In the genomic region with DNA sequence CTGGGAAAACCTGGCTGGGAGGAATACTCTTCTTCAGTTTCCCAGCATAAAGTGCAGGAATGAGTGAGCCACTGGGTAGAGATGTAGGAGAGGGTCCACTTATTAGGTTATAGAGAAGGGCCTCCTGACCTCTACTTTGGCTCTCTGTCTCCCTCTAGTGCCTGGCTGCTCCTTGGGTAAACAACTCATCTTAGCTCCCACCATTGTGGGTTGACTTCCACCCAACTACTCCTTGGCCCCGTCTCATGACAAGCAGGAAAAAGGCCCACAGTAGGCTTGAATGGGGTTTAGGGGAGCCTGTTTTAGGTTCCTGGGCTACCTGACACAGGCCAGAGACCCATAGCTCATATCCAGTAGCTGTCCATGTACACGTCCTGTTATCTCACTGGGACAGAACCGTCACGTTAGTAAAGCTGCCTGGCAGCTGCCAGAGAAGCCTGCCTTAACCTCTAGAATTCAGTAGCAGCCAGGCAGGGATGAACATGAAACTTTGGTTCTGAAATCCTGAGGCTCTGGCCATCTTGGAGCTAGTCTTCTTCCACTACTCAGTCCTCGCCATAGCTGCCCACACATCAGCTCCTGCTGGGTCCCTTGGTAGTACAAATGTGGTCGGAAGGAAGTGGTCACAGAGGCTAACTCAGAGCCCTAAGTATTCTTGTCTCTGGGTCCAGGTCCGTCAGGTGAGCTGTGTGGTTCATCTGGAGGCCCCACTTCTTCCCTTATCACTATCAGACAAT, we compare ENCODE assay signal across 9 mouse cellular contexts. TPM values are rescaled to one million over a fixed set of nuclear protein-coding genes. Genes with fewer than 3 reads are reported as not detected.
DNase-seq lines count a peak whose midpoint lies in the region; ATAC-seq and TF ChIP-seq lines count a peak whose summit lies in the region.
"Had no signal": no experiment of that assay in that cellular context is flagged by ENCODE, and none has a peak within 500 bp of the region (broad histone marks: within the 10 kb centered on the region; RNA-seq: fewer than 3 reads in every experiment).

No protein-coding gene starts in this region.

- TF ChIP-seq POLR2A in limb, embryonic 14.5 days (IDR thresholded peaks at IDR 0.05; ENCODE audit: borderline replicate concordance, extremely low read depth, insufficient read depth, insufficient read length) = no peak
- no peak for TF ChIP-seq POLR2A in small intestine, adult 2 months (IDR thresholded peaks at IDR 0.05; ENCODE audit: low read depth, low read length)

- no peak overlapping the region for H3K27ac ChIP-seq in limb, embryonic 14.5 days (replicated peaks; ENCODE audit: low read depth, low read length)
- H3K27ac ChIP-seq in small intestine, adult 2 months (ENCODE audit: insufficient read depth, low read depth, low read length) = no peak overlapping the region
- H3K27ac ChIP-seq: limb, embryonic 12.5 days had no signal

- H3K27me3 ChIP-seq in limb, embryonic 14.5 days (ENCODE audit: control insufficient read depth, insufficient read depth, low read length) = no peaks in the 10 kb centered on the region
- no peaks in the 10 kb centered on the region for H3K27me3 ChIP-seq in small intestine, adult 2 months (ENCODE audit: control insufficient read depth, insufficient read depth, low read length)
- H3K27me3 ChIP-seq: limb, embryonic 12.5 days had no signal

- 72% methylated on average over 7 of the region's 7 CpGs for WGBS in limb, embryonic 14.5 days
- WGBS in small intestine, adult 2 months = 74% methylated on average over 7 of the region's 7 CpGs

- TF ChIP-seq CTCF in small intestine, adult 2 months (IDR thresholded peaks at IDR 0.05; ENCODE audit: extremely low read depth, insufficient read length, insufficient replicate concordance, low read depth, low read length) = peak; percentile 57; the same call in 1 of the 2 replicates

- no peaks in the 10 kb centered on the region for H3K9me3 ChIP-seq in limb, embryonic 14.5 days (ENCODE audit: control insufficient read depth, low read length)
- H3K9me3 ChIP-seq: limb, embryonic 12.5 days had no signal

- H3K4me1 ChIP-seq in limb, embryonic 14.5 days (ENCODE audit: control insufficient read depth, insufficient read depth, low read length) = no peaks in the 10 kb centered on the region
- H3K4me1 ChIP-seq in small intestine, adult 2 months (ENCODE audit: control insufficient read depth, insufficient read depth, insufficient read length, low read length) = no peaks in the 10 kb centered on the region
- H3K4me1 ChIP-seq: limb, embryonic 12.5 days had no signal

- peaks cover 12% of the 10 kb centered on the region for H3K36me3 ChIP-seq in limb, embryonic 14.5 days (ENCODE audit: control insufficient read depth, insufficient read depth, low read length)
- peaks cover 16% of the 10 kb centered on the region for H3K36me3 ChIP-seq in small intestine, adult 2 months (ENCODE audit: control insufficient read depth, insufficient read depth, low read length)

- H3K4me2 ChIP-seq in limb, embryonic 14.5 days (replicated peaks; ENCODE audit: low read depth, low read length, severe bottlenecking) = no peak overlapping the region
- H3K4me2 ChIP-seq: limb, embryonic 12.5 days had no signal

- H3K9ac ChIP-seq in limb, embryonic 14.5 days (ENCODE audit: low read depth, low read length, severe bottlenecking) = no peak overlapping the region
- H3K9ac ChIP-seq: limb, embryonic 12.5 days had no signal

- H3K4me3 ChIP-seq in limb, embryonic 14.5 days (replicated peaks; ENCODE audit: low read length) = no peak overlapping the region
- H3K4me3 ChIP-seq in small intestine, adult 2 months (ENCODE audit: low read depth, low read length) = no peak overlapping the region
- H3K4me3 ChIP-seq: limb, embryonic 12.5 days had no signal

- ATAC-seq in erythroblast, adult 5-6 weeks (replicated peaks; ENCODE audit: low FRiP score, poor library complexity, severe bottlenecking) = peak; percentile 81
- no peak for ATAC-seq in limb, embryonic 14.5 days (ENCODE audit: low FRiP score, low read depth)
- ATAC-seq in activated CD4-positive, CD25-positive, alpha-beta regulatory T cell, adult 4 months = no peak

- peak; percentile 61 for DNase-seq in cerebellum, adult 9-10 months
- no peak for DNase-seq in cerebellum, adult 9-11 months
- DNase-seq in ovary, postnatal 14 days (ENCODE audit: low spot score) = peak; percentile 43
- DNase-seq in ovary, adult 18-20 months (ENCODE audit: low spot score) = no peak
- DNase-seq in limb, embryonic 14.5 days (ENCODE audit: low spot score) = peak; percentile 21

RNA-seq across cellular contexts. Expression of a gene that starts 16.3 kb away (rescaled TPM):
- total RNA-seq in erythroblast, adult 5-6 weeks (2015; ENCODE audit: low replicate concordance) = 18.8 and 40.8 TPM in 2 replicates
- 11.6 and 16.0 TPM in 2 replicates for total RNA-seq in erythroblast, adult 5-6 weeks (2017; ENCODE audit: low replicate concordance)
- polyA plus RNA-seq in limb, embryonic 14.5 days (2012; rRNA removed) = 130 and 165 TPM in 2 replicates
- polyA plus RNA-seq in limb, embryonic 14.5 days (2014; fragmentation: Nextera tagmentation; extraction: Ambion mirVana) = 41.2 and 46.3 TPM in 2 replicates
- polyA plus RNA-seq in small intestine, adult 2 months (2012; rRNA removed) = 96.9 and 149 TPM in 2 replicates
- polyA plus RNA-seq in activated CD4-positive, CD25-positive, alpha-beta regulatory T cell, adult 4 months (2017; shearing (Covaris generic)) = 100 to 1,000 TPM; 111 to 136 TPM

RNA-seq across cellular contexts. Expression of a gene that starts 23.2 kb away (rescaled TPM):
- 9.2 and 16.9 TPM in 2 replicates for total RNA-seq in erythroblast, adult 5-6 weeks (2015; ENCODE audit: low replicate concordance)
- 21.0 and 30.1 TPM in 2 replicates for total RNA-seq in erythroblast, adult 5-6 weeks (2017; ENCODE audit: low replicate concordance)
- polyA plus RNA-seq in limb, embryonic 14.5 days (2012; rRNA removed) = 29.7 and 41.6 TPM in 2 replicates
- polyA plus RNA-seq in limb, embryonic 14.5 days (2014; fragmentation: Nextera tagmentation; extraction: Ambion mirVana) = 57.9 and 64.2 TPM in 2 replicates
- 4.9 and 10.4 TPM in 2 replicates for polyA plus RNA-seq in small intestine, adult 2 months (2012; rRNA removed)
- 10 to 100 TPM; 69.3 to 69.5 TPM for polyA plus RNA-seq in activated CD4-positive, CD25-positive, alpha-beta regulatory T cell, adult 4 months (2017; shearing (Covaris generic))

RNA-seq across cellular contexts. Expression of a gene that starts 24.2 kb away (rescaled TPM):
- 2.1 and 6.3 TPM in 2 replicates for total RNA-seq in erythroblast, adult 5-6 weeks (2015; ENCODE audit: low replicate concordance)
- total RNA-seq in erythroblast, adult 5-6 weeks (2017; ENCODE audit: low replicate concordance) = 1.5 and 5.1 TPM in 2 replicates
- polyA plus RNA-seq in limb, embryonic 14.5 days (2012; rRNA removed) = 102 and 117 TPM in 2 replicates
- 58.8 and 59.5 TPM in 2 replicates for polyA plus RNA-seq in limb, embryonic 14.5 days (2014; fragmentation: Nextera tagmentation; extraction: Ambion mirVana)
- 12.7 and 15.7 TPM in 2 replicates for polyA plus RNA-seq in small intestine, adult 2 months (2012; rRNA removed)
- polyA plus RNA-seq in activated CD4-positive, CD25-positive, alpha-beta regulatory T cell, adult 4 months (2017; shearing (Covaris generic)) = 10 to 100 TPM; 20.3 to 26.9 TPM

RNA-seq across cellular contexts. Expression of a gene that starts 30.6 kb away (rescaled TPM):
- total RNA-seq in erythroblast, adult 5-6 weeks (2015; ENCODE audit: low replicate concordance) = 0.63 and 4.0 TPM in 2 replicates
- 0.56 and 1.9 TPM in 2 replicates for total RNA-seq in erythroblast, adult 5-6 weeks (2017; ENCODE audit: low replicate concordance)
- 9.2 and 10.3 TPM in 2 replicates for polyA plus RNA-seq in limb, embryonic 14.5 days (2012; rRNA removed)
- polyA plus RNA-seq in limb, embryonic 14.5 days (2014; fragmentation: Nextera tagmentation; extraction: Ambion mirVana) = 10.2 TPM in 2 replicates
- polyA plus RNA-seq in small intestine, adult 2 months (2012; rRNA removed) = 13.6 and 26.0 TPM in 2 replicates
- polyA plus RNA-seq in activated CD4-positive, CD25-positive, alpha-beta regulatory T cell, adult 4 months (2017; shearing (Covaris generic)) = 10 to 100 TPM in 1 of 2 experiments, 1 to 10 TPM in 1; 8.7 to 12.5 TPM

RNA-seq across cellular contexts. Expression of a gene that starts 48.2 kb away (rescaled TPM):
- 8.2 and 17.1 TPM in 2 replicates for total RNA-seq in erythroblast, adult 5-6 weeks (2015; ENCODE audit: low replicate concordance)
- total RNA-seq in erythroblast, adult 5-6 weeks (2017; ENCODE audit: low replicate concordance) = 12.7 and 14.8 TPM in 2 replicates
- 72.5 and 91.8 TPM in 2 replicates for polyA plus RNA-seq in limb, embryonic 14.5 days (2012; rRNA removed)
- polyA plus RNA-seq in limb, embryonic 14.5 days (2014; fragmentation: Nextera tagmentation; extraction: Ambion mirVana) = 75.7 and 85.5 TPM in 2 replicates
- polyA plus RNA-seq in small intestine, adult 2 months (2012; rRNA removed) = 20.6 and 48.2 TPM in 2 replicates
- polyA plus RNA-seq in activated CD4-positive, CD25-positive, alpha-beta regulatory T cell, adult 4 months (2017; shearing (Covaris generic)) = 10 to 100 TPM; 36.9 to 37.1 TPM

Comparison
In these comparisons a context has a peak if more than half of its experiments do, and no peak if none do; other contexts are left out.
1. DNase-seq: peak in cerebellum, adult 9-10 months (single experiment), ovary, postnatal 14 days (single experiment) and limb, embryonic 14.5 days (single experiment); none in cerebellum, adult 9-11 months (single experiment) and ovary, adult 18-20 months (single experiment).